Mouse (Mus musculus) G1E (cell line): ENCODE data around the gene Plcb1. TPM values are rescaled to one million over a fixed set of nuclear protein-coding genes. Genes with fewer than 3 reads are reported as not detected.

Experiments used
- ATAC-seq: 2 replicates; pipeline ENCODE4 v1.8.0; 2016; ENCODE audit warnings: mild to moderate bottlenecking; ENCODE audit not compliant: insufficient number of reproducible peaks, poor library complexity, low FRiP score, severe bottlenecking; ENCODE audit errors: extremely low read depth
- DNase-seq: peaks from one replicate; pipeline ENCODE4 v3.0.0; 2012; ENCODE audit warnings: low spot score
- H3K27me3 ChIP-seq: 2 replicates; pipeline ENCODE4 v1.6.1; 2012; ENCODE audit warnings: mild to moderate bottlenecking, low read length, inconsistent platforms; ENCODE audit not compliant: insufficient read depth
- H3K36me3 ChIP-seq: replicated peaks from 2 replicates; pipeline ENCODE3; 2012; ENCODE audit warnings: mild to moderate bottlenecking, inconsistent platforms
- H3K4me1 ChIP-seq: 2 replicates; pipeline ENCODE4 v1.6.1; 2012; ENCODE audit warnings: low read depth, low read length, inconsistent platforms, mixed read lengths; ENCODE audit not compliant: insufficient read depth
- H3K4me3 ChIP-seq: 2 replicates; pipeline ENCODE4 v1.5.1; 2012; ENCODE audit warnings: low read depth, mild to moderate bottlenecking, inconsistent platforms, low read length, moderate library complexity, mixed read lengths
- H3K9me3 ChIP-seq: replicated peaks from 2 replicates; pipeline ENCODE4 v1.6.1; 2012; ENCODE audit warnings: inconsistent platforms
- CTCF ChIP-seq: IDR thresholded peaks from 2 replicates; pipeline ENCODE4 v1.5.1; 2012; ENCODE audit warnings: low read depth, low read length, inconsistent platforms, mixed read lengths
- GATA1 ChIP-seq: IDR thresholded peaks from 2 replicates; pipeline ENCODE4 v1.6.1; 2012; ENCODE audit warnings: borderline replicate concordance, low read length, inconsistent platforms, mixed read lengths
- GATA2 ChIP-seq: IDR thresholded peaks from 2 replicates; pipeline ENCODE4 v1.6.1; 2012; ENCODE audit warnings: low read depth, low read length, inconsistent platforms, borderline replicate concordance
- POLR2AphosphoS5 ChIP-seq: IDR thresholded peaks from 2 replicates; pipeline ENCODE4 v1.6.1; 2012; ENCODE audit warnings: low read depth, low read length, inconsistent platforms; ENCODE audit not compliant: insufficient replicate concordance
- TAL1 ChIP-seq: conservative IDR thresholded peaks from 2 replicates; pipeline ENCODE4 v1.6.1; 2012; ENCODE audit warnings: low read depth, low read length, inconsistent platforms, mixed read lengths
- polyA plus RNA-seq: library from polyadenylated mRNA; stranded (reverse); fragments of >175 nt; gene quantifications from 2 replicates; pipeline ENCODE4 v1.2.3, GENCODE M21; 2012
- total RNA-seq, 2 experiments: library from RNA; stranded (forward) in 1 of 2; stranded (reverse) in 1 of 2; fragments of 200-1000 nt in 1 of 2; fragments of >200 nt in 1 of 2; fragmentation: Nextera tagmentation in 1 of 2; gene quantifications; 2 replicates each; pipeline ENCODE4 v1.2.3; 2014 to 2017

The Plcb1 gene
- total and polyA plus RNA-seq, 3 experiments, result 0.16 TPM; not detected in 2

DNA sequence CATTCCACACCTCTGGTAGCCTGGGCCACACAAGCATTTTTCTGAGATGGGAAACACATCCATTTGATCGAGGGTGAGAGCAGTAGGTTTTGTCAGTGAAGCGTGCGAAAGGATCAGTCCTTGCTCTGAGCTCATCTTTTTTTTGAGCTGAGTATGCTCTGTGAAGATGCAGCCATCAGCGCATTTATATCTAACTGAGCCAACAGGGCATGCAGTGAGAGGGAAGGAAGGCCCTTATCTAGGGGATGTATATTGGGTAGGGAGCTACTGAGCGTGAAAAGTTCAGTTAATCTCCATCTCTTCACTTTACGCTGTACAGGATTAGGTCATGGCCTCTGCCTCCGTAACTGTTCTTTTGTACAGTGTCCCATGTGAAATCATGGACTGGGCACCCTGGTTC is 46.0 kb downstream of the Plcb1 start:
- no peak for ATAC-seq

GRCm38 (mm10) chr2:134836097-134836496 is 50.2 kb downstream of the Plcb1 start:
- Histone ChIP-seq H3K9me3 (no peaks in the 10 kb centered on the region), H3K4me3 (no peak overlapping the region), H3K4me1 (peaks cover 10% of the 10 kb centered on the region; the same call in 1 of the 2 replicates), H3K27me3 (no peaks in the 10 kb centered on the region), H3K36me3 (no peaks in the 10 kb centered on the region)
- DNase-seq (no peak), ATAC-seq (no peak)
- no peak for TF ChIP-seq CTCF
- TF ChIP-seq TAL1, result no peak
- no peak for TF ChIP-seq GATA2
- TF ChIP-seq POLR2AphosphoS5, result no peak
- TF ChIP-seq GATA1, result no peak

More for the DNA sequence above, 46.0 kb downstream of the Plcb1 start:
- H3K36me3 ChIP-seq, result no peaks in the 10 kb centered on the region
- no peaks in the 10 kb centered on the region for H3K9me3 ChIP-seq
- peaks cover 6% of the 10 kb centered on the region for H3K4me1 ChIP-seq
- no peak for DNase-seq
- H3K4me3 ChIP-seq, result no peak overlapping the region
- no peak for TF ChIP-seq POLR2AphosphoS5
- TF ChIP-seq TAL1, result no peak
- TF ChIP-seq GATA1, result no peak
- TF ChIP-seq GATA2, result no peak
- no peak for TF ChIP-seq CTCF
- no peaks in the 10 kb centered on the region for H3K27me3 ChIP-seq

DNA sequence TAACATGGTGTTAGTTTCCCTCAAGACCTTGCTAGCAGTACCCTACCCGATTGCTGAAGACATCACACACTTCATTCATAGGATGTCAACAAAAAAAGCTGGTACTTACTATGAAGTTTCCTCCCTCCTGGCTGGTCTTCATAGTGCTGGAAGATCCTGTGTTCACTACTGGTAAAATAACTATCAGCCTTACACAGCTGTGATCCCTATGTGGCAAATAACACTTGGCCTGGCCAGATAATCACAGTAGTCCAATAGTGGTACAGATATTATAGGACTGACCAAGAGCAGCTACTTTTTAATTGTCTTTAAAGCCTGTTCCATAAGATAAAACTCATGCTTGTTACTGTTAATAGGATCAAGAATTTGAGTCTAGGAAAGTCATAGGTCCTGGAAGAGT is 52.3 kb downstream of the Plcb1 start:
- Histone ChIP-seq H3K4me1 (peaks cover 21% of the 10 kb centered on the region), H3K9me3 (no peaks in the 10 kb centered on the region), H3K36me3 (no peaks in the 10 kb centered on the region), H3K4me3 (no peak overlapping the region), H3K27me3 (no peaks in the 10 kb centered on the region)
- DNase-seq (no peak), ATAC-seq (0 out of 2 replicates have a peak, but pooled peaks have one; percentile 5)
- TF ChIP-seq GATA2 (no peak), TAL1 (peak; percentile 34), CTCF (no peak)

GRCm38 (mm10) chr2:134838888-134839287 is 53.0 kb downstream of the Plcb1 start:
- Histone ChIP-seq H3K27me3 (no peaks in the 10 kb centered on the region), H3K4me3 (no peak overlapping the region), H3K4me1 (peaks cover 25% of the 10 kb centered on the region), H3K36me3 (no peaks in the 10 kb centered on the region), H3K9me3 (no peaks in the 10 kb centered on the region)
- TF ChIP-seq TAL1, result no peak
- TF ChIP-seq GATA1, result no peak
- no peak for TF ChIP-seq CTCF
- TF ChIP-seq POLR2AphosphoS5, result no peak
- no peak for TF ChIP-seq GATA2
- DNase-seq (no peak), ATAC-seq (no peak)

DNA sequence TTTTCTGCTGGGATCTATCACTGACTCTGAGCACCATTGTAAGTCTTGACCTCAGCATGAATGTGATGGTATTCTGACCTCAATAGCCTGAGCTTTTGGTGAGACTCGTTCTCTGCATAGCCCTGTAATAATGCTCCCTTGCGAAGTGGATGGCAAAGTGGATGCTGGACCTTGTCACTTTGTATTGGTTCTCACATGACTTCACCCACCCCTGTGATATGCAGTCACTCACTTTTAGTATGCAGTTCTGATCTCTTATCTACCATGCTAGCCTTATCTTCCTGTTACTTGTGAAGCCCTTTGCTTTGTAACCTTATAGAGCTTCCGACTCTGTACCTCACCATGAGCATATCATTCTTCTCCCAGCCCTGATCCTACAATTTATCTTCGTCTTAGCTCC is 57.0 kb downstream of the Plcb1 start:
- no peaks in the 10 kb centered on the region for H3K36me3 ChIP-seq
- no peak; the same call in 1 of the 2 replicates for ATAC-seq
- DNase-seq, result no peak
- TF ChIP-seq TAL1, result no peak
- TF ChIP-seq CTCF, result no peak
- no peak for TF ChIP-seq POLR2AphosphoS5
- no peak for TF ChIP-seq GATA2
- no peak for TF ChIP-seq GATA1
- H3K4me3 ChIP-seq, result no peak overlapping the region
- peaks cover 47% of the 10 kb centered on the region for H3K4me1 ChIP-seq
- H3K9me3 ChIP-seq, result no peaks in the 10 kb centered on the region
- no peaks in the 10 kb centered on the region for H3K27me3 ChIP-seq

DNA sequence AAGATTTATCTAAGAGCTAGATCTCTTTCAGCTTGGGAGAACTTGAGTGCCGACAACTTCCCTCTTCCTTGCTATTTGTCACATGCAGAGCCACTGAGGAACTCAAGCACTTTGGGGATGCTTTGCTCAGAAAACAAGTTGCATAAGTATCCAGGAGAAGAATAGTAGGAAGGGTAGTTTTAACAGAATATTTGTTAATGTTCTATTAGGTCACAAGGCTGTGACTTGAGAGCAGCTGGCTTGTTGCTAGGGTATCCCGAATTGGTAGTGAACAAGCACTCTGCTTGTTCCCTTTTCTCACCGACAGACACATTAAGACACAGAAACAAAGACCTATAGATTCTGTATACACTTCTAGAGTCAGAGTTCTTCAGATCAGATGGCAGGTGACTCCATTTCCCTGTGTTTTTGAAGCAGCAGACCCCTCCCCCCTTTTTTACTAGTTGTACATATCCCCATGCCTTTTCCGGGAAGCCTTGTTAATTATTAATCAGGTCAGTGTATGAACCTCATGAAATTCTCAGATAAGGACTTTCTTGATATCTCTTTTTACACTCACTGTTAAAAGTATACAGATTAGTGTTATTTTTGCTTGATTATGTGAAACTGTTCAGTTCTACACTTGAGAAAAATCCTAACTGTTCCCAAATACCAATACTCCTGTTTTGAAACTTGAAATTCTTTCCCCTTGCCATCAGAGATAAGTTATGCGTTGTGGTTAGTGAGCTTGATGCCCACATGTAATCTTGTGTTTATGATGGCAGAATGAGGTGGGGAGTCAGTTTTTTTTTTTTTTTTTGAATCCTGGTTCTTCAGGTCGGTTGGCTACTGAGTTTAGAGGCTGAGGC is 58.7 kb downstream of the Plcb1 start:
- Histone ChIP-seq H3K36me3 (no peaks in the 10 kb centered on the region), H3K4me1 (peaks cover 44% of the 10 kb centered on the region), H3K4me3 (no peak overlapping the region), H3K27me3 (no peaks in the 10 kb centered on the region), H3K9me3 (no peaks in the 10 kb centered on the region)
- ATAC-seq (peak; percentile 76), DNase-seq (no peak)
- TF ChIP-seq GATA1 (no peak), TAL1 (peak; percentile 56)
